Mouse (Mus musculus): ENCODE data around the gene Khdrbs1.
"Not testable (repeated sequence)": the region's sequence is repeated elsewhere in the genome, so short reads cannot be mapped to it uniquely, and the experiment has no call there.

The Khdrbs1 gene

DNA sequence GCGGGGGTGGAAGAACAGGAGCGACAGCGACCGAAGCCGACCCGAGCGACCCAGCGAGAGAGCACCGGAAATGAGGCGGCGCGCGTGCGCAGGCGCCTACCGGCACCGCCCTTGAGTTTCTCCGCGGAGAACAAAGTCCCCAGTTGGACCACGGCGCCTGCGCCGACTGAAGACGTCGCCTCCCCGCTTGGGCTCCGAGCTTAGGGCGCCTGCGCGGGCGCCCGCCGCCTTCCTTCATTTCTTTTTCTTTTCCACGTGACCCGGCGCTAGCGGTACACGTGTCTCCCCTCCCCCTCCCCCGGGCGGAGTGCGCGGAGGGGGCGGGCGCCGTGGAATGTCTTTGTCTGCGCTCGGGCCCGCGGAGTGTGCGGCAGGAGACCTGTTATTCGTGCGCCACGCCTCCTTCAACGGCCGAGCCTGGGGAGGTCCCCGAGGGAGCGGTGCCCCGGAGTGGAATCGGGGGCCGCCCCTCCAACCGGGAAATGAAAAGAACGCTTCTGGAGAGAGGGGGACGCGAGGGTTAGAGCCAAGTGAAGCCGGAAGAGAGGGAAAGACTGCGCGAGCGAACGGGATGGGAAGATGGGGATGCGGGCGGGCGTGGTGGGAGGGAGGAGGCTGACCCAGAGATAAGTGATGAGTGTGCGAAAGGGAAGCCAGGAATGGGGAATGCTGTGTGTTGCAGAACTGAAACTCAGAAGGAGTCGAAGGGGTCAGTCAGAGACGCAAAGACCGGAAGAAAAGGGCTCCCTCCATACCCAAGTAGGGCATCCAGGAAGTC, at the start of gene Khdrbs1:
Gene Khdrbs1, minus strand, starts transcription at position 72 of the 778 bp plus-strand sequence.
- in situ Hi-C loops (cut with MboI), result no loop called here

DNA sequence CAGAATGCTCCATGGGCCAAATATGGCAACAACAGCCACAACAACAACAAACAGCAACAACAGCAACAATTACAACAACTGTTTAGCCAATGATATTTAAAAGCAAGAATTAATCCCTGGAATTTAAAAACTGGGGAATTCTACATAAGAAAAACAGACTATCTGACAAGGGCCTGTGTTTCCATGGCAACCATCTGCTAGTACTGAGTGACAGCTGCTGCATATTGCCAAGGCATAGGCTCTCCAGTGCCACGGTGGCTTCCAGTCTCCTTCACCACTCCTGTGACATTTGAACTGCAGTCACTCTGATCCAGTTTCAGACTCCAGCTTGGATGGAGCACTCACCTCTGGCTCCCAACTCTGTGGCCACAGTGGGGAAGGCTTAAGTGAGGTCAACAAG, 49.3 kb upstream of the Khdrbs1 start:
- in situ Hi-C loops (cut with MboI), result no loop called here

DNA sequence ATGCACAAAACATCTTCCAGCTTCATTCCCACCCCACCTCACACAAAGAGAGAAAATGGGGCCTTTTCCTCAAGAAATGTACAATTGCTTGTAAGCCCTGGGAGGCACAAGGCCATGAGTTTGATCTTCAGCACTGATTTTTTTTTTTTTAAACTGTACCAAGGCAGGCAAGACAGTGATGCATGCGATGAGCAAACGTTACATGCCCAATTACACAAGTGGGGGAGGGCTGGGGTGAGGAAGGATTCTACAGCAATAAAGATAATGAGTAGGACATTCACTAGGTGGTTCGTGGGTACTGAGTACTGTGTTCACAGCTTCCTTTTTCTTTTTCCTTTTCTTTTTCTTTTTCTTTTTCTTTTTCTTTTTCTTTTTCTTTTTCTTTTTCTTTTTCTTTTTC, 48.4 kb upstream of the Khdrbs1 start:
- in situ Hi-C loops (cut with MboI), result no loop called here

DNA sequence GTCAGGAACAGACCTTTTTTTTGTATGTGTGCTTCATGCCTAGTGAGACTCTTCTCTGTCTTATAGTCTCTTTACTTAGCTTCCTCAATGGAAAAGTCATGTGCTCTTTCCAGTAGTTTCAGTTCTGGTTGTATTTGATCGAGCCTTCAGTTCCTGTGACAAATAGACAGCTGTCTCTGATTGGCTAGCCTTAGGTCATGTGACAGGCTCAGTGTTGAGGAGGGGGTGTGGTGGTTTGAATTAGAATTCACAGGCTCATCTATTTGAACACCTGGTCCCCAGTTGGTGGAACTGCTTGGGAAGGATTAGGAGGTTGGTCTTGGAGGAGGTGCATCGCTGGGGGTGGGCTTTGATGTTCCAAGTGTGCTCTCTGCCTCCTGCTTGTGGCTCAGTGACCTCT, 47.5 kb upstream of the Khdrbs1 start:
- in situ Hi-C loops (cut with MboI), result loop anchor here (5.0 to 10.0 kb wide), 2 partner anchors 55 to 138 kb away; partner anchors contain the start of gene Spocd1

DNA sequence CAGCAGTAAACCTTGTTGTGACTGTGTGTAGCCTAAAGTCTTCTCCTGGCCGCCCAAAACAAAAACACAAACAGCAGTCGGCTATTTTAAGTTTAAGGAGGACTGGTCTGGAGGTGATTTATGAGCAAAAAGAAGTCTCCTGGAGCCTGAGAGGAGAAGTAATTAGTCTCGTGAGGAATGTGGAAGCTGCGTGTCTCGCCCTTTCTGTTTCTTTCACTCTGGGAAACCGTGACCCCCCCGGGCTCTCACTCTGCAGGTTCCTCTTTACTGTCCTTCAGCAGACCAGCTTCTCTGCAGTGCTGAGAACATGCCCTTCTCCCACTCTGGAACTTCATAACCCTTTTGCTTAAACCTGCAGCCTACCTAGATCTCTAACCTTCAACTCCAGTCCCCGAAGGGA, 46.6 kb upstream of the Khdrbs1 start:
- in situ Hi-C loops (cut with MboI), result loop anchor here (5.0 to 10.0 kb wide), 2 partner anchors 56 to 139 kb away; partner anchors contain the start of gene Spocd1

DNA sequence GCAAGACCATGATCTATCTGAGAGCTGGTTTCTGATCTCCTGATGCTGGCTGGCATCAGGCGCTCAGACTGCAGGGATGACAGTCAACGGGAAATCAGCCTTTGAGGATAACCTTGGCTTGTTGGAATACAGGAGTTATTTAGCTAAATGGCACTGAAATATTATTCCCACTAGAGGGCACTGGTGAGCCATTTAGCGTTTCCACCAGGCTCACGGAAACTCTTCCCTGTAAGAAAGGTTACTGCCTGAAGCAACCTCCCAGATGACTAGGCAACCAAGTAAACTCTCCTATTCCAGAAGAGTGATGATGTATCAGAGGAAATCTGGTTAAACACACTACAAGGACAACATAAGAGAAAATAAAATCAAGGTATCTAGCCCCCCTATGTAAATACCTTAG, 43.1 kb upstream of the Khdrbs1 start:
- in situ Hi-C loops (cut with MboI), result loop anchor here (5.0 to 10.0 kb wide), 2 partner anchors 60 to 142 kb away; partner anchors contain the start of gene Spocd1

DNA sequence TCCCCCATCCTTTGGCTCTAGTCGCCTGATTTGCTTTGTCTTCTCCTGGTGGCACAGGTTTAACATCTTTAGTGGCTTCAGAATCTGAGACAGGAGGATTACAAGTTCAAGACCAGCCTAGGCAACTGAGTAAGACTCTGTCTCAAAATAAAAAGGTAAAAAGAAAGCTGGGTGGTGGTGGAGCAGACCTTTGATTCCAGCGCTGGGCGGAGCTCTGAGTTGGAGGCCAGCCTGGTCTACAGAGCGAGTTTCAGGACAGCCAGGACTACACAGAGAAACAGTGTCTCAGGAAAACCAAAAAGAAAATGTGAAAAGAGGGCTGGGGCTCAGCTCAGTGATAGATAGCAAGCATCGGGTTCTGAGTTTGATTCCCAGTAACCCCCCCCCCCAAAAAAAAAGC, 41.4 kb upstream of the Khdrbs1 start:
- in situ Hi-C loops (cut with MboI), result loop anchor here (10.0 kb wide), 1 partner anchor 61 kb away; no protein-coding TSS in a partner anchor

DNA sequence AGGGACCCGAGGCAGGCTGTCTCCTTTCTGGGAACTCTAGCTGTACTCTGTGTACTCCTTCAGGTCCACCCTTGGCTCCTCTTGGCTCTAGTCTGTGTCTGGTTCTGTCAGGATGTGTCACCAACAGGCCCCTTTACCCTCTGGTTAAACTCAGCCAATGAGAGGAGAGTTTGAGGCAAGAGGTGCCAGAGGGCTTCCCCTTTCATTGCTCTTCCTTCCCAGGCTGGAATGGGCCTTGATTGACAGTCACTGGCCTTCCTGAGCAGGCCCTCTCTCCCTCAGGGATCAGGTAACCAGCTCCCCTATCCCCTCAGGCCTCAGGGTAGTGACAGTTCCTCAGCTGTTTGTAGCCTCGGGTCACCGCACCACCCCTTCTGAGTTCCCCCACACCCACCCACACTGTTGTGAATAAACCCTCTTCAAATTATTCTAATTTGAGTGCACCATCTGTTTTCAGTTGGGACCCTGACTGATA, 40.8 kb upstream of the Khdrbs1 start:
- in situ Hi-C loops (cut with MboI), result loop anchor here (10.0 kb wide), 1 partner anchor 62 kb away; no protein-coding TSS in a partner anchor

DNA sequence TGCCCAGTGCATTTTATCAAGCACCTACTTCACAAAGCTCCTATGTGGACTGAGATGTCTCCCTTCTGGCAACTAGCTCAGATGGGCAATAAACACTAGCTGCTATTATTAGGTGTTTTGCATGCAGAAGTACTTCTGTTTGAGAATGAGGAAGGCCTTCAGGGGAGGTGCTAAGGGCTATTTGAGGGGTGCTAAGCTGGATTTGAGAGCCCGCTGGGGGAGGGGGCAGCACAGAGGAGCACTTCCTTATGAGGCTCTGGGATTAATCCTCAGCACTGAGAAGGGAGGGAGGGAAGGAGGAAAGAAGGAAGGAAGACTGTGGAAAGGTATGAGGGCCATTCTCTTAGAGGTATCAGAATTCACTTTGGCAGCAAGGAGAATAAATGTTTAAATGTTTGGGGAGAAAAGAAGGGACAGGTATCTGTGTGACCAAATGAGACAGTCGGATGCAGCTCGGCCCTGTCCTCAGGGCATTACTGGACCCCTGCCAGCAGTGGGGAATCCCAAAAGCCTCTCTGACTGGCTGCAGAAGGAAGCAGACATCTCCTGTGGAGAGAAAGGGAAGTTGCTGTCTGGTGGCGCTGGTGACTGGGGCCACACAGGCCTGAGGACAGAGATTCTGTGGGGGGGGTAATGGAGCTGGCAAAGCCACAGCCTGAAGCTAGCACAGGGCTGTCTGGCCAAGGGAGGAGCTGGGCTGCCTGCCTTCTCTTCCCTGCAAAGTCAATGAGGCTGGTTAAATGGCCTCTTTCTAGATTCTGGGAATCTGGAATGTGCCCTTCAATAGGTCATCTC, 40.0 kb upstream of the Khdrbs1 start:
- in situ Hi-C loops (cut with MboI), result loop anchor here (10.0 kb wide), 1 partner anchor 63 kb away; no protein-coding TSS in a partner anchor

DNA sequence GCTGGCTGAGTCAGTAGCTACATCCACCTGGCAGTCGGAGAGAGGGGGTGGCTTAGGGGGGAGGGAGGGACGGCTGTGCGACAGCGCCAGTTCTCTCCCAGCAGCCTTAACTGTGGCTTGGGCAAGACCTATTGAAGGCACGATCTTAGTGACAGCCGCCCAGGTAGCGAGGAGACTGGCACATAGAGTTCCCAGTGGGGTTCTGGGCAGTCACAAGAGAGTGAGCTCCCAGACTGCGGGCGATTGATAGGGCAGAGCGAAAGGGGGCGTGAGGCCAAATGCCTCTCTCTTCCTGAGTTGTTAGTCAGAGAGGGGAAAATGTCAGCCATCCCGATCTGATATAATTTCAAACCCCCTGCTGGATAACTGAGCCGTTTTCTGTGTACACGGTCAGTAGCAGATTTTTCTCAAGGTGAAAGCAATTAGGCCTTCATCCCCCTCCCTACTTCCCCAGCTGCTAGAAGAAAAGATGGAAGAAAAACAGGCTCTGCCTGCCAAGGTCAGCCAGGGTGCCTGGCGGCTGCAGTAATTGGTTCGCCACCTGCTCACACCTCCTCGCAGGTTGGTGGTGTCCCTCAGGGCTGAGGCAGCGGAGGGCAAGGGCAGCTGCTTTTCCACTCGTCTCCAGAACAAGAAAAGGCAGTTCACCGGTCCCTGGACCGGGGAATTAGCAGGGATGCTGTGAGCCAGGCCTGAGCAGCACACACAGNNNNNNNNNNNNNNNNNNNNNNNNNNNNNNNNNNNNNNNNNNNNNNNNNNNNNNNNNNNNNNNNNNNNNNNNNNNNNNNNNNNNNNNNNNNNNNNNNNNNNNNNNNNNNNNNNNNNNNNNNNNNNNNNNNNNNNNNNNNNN, 29.8 kb upstream of the Khdrbs1 start:
- in situ Hi-C loops (cut with MboI), result no loop called here

DNA sequence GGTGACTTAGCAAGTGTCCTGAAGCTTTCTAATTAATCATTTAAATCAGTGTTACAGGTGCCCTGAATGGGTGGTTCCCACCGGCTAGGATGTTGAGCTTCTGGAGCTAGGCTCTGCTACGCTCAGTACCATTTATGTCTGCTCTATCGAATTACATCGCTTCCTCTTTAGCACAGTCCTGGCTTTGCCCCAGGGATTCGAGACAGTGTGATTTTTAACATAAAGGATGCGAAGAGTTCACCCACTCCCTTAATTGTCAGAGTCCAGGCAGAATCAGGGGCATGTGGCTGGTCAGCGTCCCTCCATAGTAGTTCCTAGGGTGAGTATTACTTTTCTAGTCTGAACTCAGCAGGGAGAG, 29.2 kb upstream of the Khdrbs1 start:
- in situ Hi-C loops (cut with MboI), result no loop called here

DNA sequence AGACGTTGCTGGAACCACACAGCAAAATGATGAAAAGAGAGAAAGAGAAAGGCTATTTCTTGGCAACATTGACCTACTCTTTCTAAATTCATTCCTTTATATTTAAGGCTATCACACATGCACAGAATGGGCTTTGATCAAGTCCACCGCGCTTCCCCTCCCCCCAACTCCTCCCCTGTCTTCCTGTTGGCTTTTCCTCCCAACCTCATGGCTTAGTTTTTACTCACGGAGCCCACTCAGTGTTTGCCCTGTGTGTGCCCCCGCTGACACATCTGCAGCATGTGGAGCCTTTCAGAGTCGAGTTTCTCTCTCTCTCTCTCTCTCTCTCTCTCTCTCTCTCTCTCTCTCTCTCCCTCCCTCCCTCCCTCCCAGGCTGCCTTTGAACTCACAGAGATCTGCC, 28.5 kb upstream of the Khdrbs1 start:
- in situ Hi-C loops (cut with MboI), result no loop called here

DNA sequence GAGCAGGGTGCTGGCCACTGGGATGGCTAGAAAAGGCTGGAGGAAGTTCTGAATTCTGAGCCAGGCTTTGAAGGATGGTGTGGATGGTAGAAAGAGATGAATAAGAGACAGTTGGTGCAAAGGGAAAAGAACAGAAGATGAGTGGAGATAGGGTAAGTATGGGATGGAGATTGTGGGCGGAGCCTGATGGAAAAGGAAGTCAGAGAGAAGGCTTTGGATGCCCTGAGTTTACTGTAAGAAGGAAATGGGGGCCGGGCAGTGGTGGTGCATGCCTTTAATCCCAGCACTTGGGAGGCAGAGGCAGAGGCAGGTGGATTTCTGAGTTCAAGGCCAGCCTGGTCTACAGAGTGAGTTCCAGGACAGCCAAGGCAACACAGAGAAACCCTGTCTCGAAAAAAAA, 26.6 kb upstream of the Khdrbs1 start:
- in situ Hi-C loops (cut with MboI), result not testable (repeated sequence)

DNA sequence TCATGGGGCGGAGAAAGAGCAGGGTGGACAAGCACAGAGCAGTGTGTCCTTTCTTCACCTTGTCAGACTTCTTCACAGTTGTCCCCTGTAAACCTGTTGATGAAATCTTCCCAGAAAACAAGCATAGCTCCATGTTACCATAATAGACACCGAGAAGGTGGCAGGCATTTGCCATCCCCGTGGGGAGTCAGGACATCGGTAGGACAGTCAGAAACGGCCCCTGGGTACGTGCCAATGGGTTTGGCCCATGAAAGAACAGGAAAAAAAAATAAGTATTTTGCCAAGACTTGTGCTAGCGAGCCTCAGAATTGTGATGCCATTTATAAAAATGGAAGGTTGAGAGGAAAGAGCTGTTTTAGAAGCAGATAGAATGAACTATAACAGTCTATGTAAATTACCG, 25.7 kb upstream of the Khdrbs1 start:
- in situ Hi-C loops (cut with MboI), result no loop called here

DNA sequence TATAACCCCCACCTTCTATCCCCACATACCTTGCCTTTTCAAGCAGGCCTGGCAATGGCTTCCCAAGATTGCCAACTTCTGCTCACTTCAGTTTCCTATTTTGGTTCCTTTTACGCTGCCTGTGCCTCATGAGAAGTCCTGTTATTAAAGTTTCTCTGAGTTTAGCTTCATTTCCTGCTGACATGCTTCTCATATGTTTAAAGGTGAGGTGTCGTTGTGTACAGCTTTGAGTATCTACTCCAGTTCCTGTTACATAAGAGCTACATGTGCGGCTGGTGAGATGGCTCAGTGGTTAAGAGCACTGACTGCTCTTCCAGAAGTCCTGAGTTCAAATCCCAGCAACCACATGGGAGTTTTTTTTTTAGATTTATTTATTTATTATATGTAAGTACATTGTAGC, 23.2 kb upstream of the Khdrbs1 start:
- in situ Hi-C loops (cut with MboI), result no loop called here

DNA sequence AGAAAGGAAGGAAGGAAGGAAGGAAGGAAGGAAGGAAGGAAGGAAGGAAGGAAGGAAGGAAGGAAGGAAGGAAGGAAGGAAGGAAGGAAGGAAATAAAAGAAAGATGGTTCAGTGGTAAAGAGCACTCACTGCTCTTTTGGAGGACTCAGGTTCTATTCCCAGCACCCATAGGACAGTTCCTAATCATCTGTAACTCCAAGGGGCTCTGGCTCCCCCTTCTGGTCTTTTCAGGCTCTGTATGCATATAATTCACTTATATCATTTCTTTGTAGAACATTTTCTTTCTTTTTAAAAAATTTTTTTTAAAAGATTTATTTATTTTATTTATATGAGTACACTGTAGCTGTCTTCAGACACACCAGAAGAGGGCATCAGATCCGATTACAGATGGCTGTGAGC, 20.4 kb upstream of the Khdrbs1 start:
- in situ Hi-C loops (cut with MboI), result not testable (repeated sequence)

DNA sequence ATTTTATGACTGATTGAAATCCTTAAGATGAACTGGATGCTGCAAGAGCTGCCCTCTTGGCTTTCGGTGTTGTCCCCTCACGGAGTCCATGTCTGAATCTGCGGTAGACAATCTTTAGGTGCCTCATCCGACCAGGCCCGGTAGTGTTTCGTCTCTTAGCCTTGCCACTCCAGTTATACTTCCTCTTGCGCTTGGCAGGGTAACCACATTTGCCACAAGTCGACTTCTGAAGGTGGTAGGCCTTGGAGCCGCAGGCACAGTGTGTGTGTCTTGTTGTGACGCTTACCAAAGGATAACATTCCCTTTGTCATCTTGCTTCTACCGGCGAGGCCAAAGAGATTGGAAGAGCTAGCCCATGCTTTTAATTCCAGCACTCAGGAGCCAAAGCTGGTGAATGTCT, 19.5 kb upstream of the Khdrbs1 start:
- in situ Hi-C loops (cut with MboI), result no loop called here

DNA sequence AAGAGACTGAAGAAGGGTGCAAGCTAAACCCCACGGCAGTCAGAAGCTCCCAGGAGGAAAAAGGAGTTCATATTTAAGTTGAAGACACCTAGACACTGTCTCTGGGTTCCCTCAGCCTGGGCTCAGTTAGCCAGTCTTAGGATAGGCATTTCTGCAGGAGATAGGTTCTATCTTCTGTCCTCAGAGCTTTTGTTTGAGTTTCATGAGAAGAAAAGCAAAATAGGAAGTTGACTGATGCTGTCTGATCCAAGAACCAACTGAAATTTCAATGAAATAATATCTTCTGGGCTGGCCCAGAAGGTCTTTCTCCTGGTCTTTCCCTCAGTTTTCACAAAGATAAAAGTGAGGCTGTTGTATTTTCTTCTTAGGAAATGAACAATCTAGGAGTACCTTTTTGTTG, 13.4 kb upstream of the Khdrbs1 start:
- in situ Hi-C loops (cut with MboI), result no loop called here

DNA sequence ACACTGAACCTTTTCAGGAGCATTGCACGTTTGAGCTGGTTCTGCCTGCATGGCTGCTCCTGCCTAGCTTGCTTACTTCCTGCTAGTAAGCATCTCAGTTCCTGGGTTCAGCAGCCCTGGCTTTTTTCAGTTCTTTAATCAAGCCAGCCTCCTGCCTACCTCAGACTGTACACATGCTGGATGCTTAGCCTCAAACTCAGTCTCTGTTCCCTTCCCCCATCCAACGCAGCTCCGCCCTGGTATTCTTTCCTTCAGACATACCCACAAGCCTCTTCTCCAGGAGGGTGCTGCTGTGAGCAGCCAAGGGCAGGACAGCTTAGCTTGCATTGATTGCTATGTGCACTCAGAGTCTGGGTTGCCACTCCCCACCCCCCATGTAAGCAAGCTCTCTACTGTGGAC, 12.6 kb upstream of the Khdrbs1 start:
- in situ Hi-C loops (cut with MboI), result no loop called here

DNA sequence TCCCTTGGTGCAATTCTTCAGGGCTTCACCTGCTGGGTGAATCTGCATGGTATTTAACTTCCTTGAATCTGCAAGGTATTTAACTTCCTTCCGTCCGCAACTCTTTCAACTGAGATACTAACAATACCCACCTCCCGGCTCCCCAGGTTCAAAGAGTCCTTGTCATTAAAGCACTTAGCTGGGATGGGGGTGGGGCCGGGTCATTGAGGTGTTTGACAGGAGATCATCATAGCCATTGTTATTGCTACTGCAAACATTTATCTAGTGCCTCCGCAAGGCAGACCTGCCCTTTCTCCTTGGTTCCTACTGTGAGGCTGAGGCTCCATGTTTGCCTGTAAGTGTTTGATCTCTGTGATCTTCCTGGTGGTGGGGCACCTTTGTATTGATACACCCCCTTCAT, 8.3 kb upstream of the Khdrbs1 start:
- in situ Hi-C loops (cut with MboI), result no loop called here

DNA sequence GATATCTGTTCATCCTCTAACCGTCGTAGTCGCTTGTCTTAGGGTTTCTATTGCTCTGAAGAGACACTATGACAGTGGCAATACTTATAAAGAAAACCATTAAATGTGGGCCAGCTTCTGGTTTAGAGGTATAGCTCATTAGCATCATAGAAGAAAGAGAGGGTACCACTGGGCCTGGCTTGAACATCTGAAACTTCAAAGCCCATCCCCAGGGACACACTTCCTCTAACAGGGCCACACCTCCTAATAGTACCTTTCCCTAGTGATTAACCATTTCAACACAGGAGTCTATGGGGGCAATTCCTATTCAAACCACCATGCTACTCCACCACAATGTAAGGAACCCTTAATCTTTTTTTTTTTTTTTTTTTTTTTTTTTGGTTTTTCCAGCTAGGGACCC, 4.5 kb upstream of the Khdrbs1 start:
- in situ Hi-C loops (cut with MboI), result no loop called here

DNA sequence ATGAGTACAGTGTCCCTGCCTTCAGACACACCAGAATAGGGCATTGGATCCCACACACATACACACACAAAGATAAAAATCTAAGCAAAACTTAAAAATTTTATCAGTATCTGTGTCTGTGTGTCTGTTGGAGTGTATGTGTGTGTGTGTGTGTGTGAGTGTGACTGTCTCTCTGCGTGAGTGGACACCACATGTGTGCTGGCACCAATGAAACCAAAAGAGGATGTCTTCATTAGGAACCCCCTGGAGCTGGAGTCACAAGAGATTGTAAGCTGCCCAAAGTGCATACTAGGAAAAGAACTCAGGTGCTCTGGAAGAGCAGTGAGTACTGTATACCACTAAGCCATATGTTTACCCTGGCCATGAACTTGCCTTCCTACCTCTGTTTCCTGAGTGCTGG, 4.0 kb upstream of the Khdrbs1 start:
- in situ Hi-C loops (cut with MboI), result no loop called here

Measured in mature B cell (primary cell).